17 mouse cellular contexts compared by ENCODE assay signal in genomic region chr2:121440834-121441605, GRCm38 (mm10). TPM values are rescaled to one million over a fixed set of nuclear protein-coding genes. Genes with fewer than 3 reads are reported as not detected.
A peak's percentile ranks its signal among the peaks of the same experiment; 100 is the strongest.
DNase-seq lines count a peak whose midpoint lies in the region; ATAC-seq and TF ChIP-seq lines count a peak whose summit lies in the region.
"Had no signal": no experiment of that assay in that cellular context is flagged by ENCODE, and none has a peak within 500 bp of the region (broad histone marks: within the 10 kb centered on the region; RNA-seq: fewer than 3 reads in every experiment).

No protein-coding gene starts in this region.

- H3K9me3 ChIP-seq in liver, embryonic 13.5 days (replicated peaks) = no peaks in the 10 kb centered on the region
- no peaks in the 10 kb centered on the region for H3K9me3 ChIP-seq in liver, embryonic 12.5 days (replicated peaks)
- no peaks in the 10 kb centered on the region for H3K9me3 ChIP-seq in embryonic facial prominence, embryonic 13.5 days
- H3K9me3 ChIP-seq in liver, postnatal 0 days (ENCODE audit: low read length) = no peaks in the 10 kb centered on the region
- H3K9me3 ChIP-seq: hindbrain, embryonic 10.5 days had no signal

- H3K27ac ChIP-seq in kidney, adult 2 months (ENCODE audit: insufficient read depth, low read depth, low read length) = no peak overlapping the region
- H3K27ac ChIP-seq in liver, embryonic 13.5 days = no peak overlapping the region
- no peak overlapping the region for H3K27ac ChIP-seq in liver, embryonic 12.5 days
- H3K27ac ChIP-seq in embryonic facial prominence, embryonic 13.5 days = no peak overlapping the region
- H3K27ac ChIP-seq in liver, postnatal 0 days (ENCODE audit: low read depth) = no peak overlapping the region
- H3K27ac ChIP-seq: heart, adult 2 months; hindbrain, embryonic 14.5 days had no signal

- peak; percentile 15 for DNase-seq in kidney, adult 2 months
- no peak for DNase-seq in kidney, postnatal 36 days
- no peak for DNase-seq in liver, embryonic 13.5 days
- no peak for DNase-seq in liver, postnatal 0 days
- DNase-seq: adrenal gland, adult 2 months; adrenal gland, postnatal 25 days; cerebellum, adult 18-20 months; cerebellum, adult 9-11 months; gastrocnemius, postnatal 10 days; heart, postnatal 14 days had no signal

- H3K36me3 ChIP-seq in kidney, adult 2 months (ENCODE audit: control insufficient read depth, insufficient read depth, low read length) = peaks cover 6% of the 10 kb centered on the region
- H3K36me3 ChIP-seq in liver, embryonic 13.5 days = peaks cover 25% of the 10 kb centered on the region
- H3K36me3 ChIP-seq in liver, embryonic 12.5 days = peaks cover 38% of the 10 kb centered on the region
- H3K36me3 ChIP-seq in embryonic facial prominence, embryonic 13.5 days = peaks cover 36% of the 10 kb centered on the region
- H3K36me3 ChIP-seq in liver, postnatal 0 days (replicated peaks; ENCODE audit: insufficient read depth, low read length) = peaks cover 23% of the 10 kb centered on the region

- H3K4me1 ChIP-seq in kidney, adult 2 months (ENCODE audit: control insufficient read depth, insufficient read depth, low read length) = peaks cover 24% of the 10 kb centered on the region
- H3K4me1 ChIP-seq in liver, embryonic 13.5 days (replicated peaks) = peaks cover 25% of the 10 kb centered on the region
- H3K4me1 ChIP-seq in liver, embryonic 12.5 days = peaks cover 19% of the 10 kb centered on the region
- peaks cover 17% of the 10 kb centered on the region for H3K4me1 ChIP-seq in embryonic facial prominence, embryonic 13.5 days
- peaks cover 25% of the 10 kb centered on the region for H3K4me1 ChIP-seq in liver, postnatal 0 days (ENCODE audit: insufficient read depth)

- no peak for TF ChIP-seq CTCF in kidney, adult 2 months (conservative IDR thresholded peaks at IDR 0.05; ENCODE audit: insufficient read depth, insufficient read length, low read depth, low read length)
- no peak for TF ChIP-seq CTCF in liver, postnatal 0 days (IDR thresholded peaks at IDR 0.05; ENCODE audit: low read depth)

- no peaks in the 10 kb centered on the region for H3K27me3 ChIP-seq in kidney, adult 2 months (replicated peaks; ENCODE audit: control insufficient read depth, insufficient read depth, low read length)
- peaks cover 19% of the 10 kb centered on the region for H3K27me3 ChIP-seq in liver, embryonic 13.5 days
- H3K27me3 ChIP-seq in liver, embryonic 12.5 days (replicated peaks) = peaks cover 37% of the 10 kb centered on the region
- H3K27me3 ChIP-seq in embryonic facial prominence, embryonic 13.5 days = peaks cover 16% of the 10 kb centered on the region
- H3K27me3 ChIP-seq in liver, postnatal 0 days (ENCODE audit: insufficient read depth, low read length) = no peaks in the 10 kb centered on the region

- no peak for TF ChIP-seq POLR2A in kidney, adult 2 months (IDR thresholded peaks at IDR 0.05; ENCODE audit: low read depth, low read length)

- TF ChIP-seq EP300 in liver, postnatal 0 days (IDR thresholded peaks at IDR 0.05; ENCODE audit: low read depth) = no peak

- ATAC-seq in liver, embryonic 13.5 days (ENCODE audit: low read depth) = no peak
- ATAC-seq in liver, embryonic 12.5 days = no peak
- ATAC-seq in embryonic facial prominence, embryonic 13.5 days (ENCODE audit: insufficient number of reproducible peaks, insufficient read depth, low FRiP score, low TSS enrichment, low read depth) = no peak
- no peak for ATAC-seq in liver, postnatal 0 days
- ATAC-seq in inflammation-experienced regulatory T-cells, adult 6 months = no peak
- ATAC-seq: forebrain, embryonic 16.5 days had no signal

- H3K4me2 ChIP-seq in liver, embryonic 13.5 days = 0 out of 2 replicates have a peak overlapping the region, but pooled peaks have one; percentile 86
- no peak overlapping the region for H3K4me2 ChIP-seq in liver, embryonic 12.5 days
- peak overlapping the region; percentile 93 for H3K4me2 ChIP-seq in embryonic facial prominence, embryonic 13.5 days
- H3K4me2 ChIP-seq in liver, postnatal 0 days (ENCODE audit: low read depth, low read length) = 0 out of 2 replicates have a peak overlapping the region, but pooled peaks have one; percentile 98

- H3K9ac ChIP-seq in liver, embryonic 13.5 days = no peak overlapping the region
- H3K9ac ChIP-seq in liver, embryonic 12.5 days = no peak overlapping the region
- H3K9ac ChIP-seq in embryonic facial prominence, embryonic 13.5 days = no peak overlapping the region
- H3K9ac ChIP-seq in liver, postnatal 0 days (replicated peaks) = no peak overlapping the region
- H3K9ac ChIP-seq: hindbrain, embryonic 14.5 days had no signal

- WGBS in kidney, adult 2 months = 57% methylated on average over 5 of the region's 5 CpGs
- WGBS in liver, embryonic 13.5 days (ENCODE audit: insufficient replicate concordance) = 45% methylated on average over 5 of the region's 5 CpGs
- 48% methylated on average over 5 of the region's 5 CpGs for WGBS in liver, embryonic 12.5 days (ENCODE audit: insufficient replicate concordance)
- WGBS in embryonic facial prominence, embryonic 13.5 days = 51% methylated on average over 5 of the region's 5 CpGs
- WGBS in liver, postnatal 0 days (ENCODE audit: insufficient replicate concordance) = 53% methylated on average over 5 of the region's 5 CpGs

- H3K4me3 ChIP-seq in kidney, adult 2 months (ENCODE audit: insufficient read depth, low read depth, low read length) = no peak overlapping the region
- H3K4me3 ChIP-seq in liver, embryonic 13.5 days (replicated peaks) = no peak overlapping the region
- H3K4me3 ChIP-seq in liver, embryonic 12.5 days = no peak overlapping the region
- no peak overlapping the region for H3K4me3 ChIP-seq in embryonic facial prominence, embryonic 13.5 days
- H3K4me3 ChIP-seq in liver, postnatal 0 days (ENCODE audit: low read depth, low read length) = no peak overlapping the region

RNA-seq across cellular contexts. Expression of gene Ell3, which starts 3.1 kb away (rescaled TPM):
- 17.2 and 17.8 TPM in 2 replicates for polyA plus RNA-seq in kidney, adult 2 months (2012; rRNA removed)
- polyA plus RNA-seq in liver, embryonic 13.5 days (2015; fragmentation: Nextera tagmentation; extraction: Ambion mirVana) = 1.6 and 2.0 TPM in 2 replicates
- polyA plus RNA-seq in liver, embryonic 12.5 days (2016; fragmentation: Nextera tagmentation; extraction: Ambion mirVana) = 1.4 and 1.6 TPM in 2 replicates
- polyA plus RNA-seq in embryonic facial prominence, embryonic 13.5 days (2015; fragmentation: Nextera tagmentation; extraction: Ambion mirVana) = 12.2 and 22.4 TPM in 2 replicates
- 1.9 and 2.1 TPM in 2 replicates for polyA plus RNA-seq in liver, postnatal 0 days (2015; fragmentation: Nextera tagmentation; extraction: Ambion mirVana)
- 1 to 10 TPM in 1 of 3 experiments, under 1 TPM in 2; 0.63 to 1.8 (median 0.65) TPM for polyA plus RNA-seq in inflammation-experienced regulatory T-cells, adult 6 months (2017; shearing (Covaris generic))

RNA-seq across cellular contexts. Expression of gene Serf2, which starts 8.0 kb away (rescaled TPM):
- 392 and 400 TPM in 2 replicates for polyA plus RNA-seq in kidney, adult 2 months (2012; rRNA removed)
- 269 and 300 TPM in 2 replicates for polyA plus RNA-seq in liver, embryonic 13.5 days (2015; fragmentation: Nextera tagmentation; extraction: Ambion mirVana)
- 321 and 334 TPM in 2 replicates for polyA plus RNA-seq in liver, embryonic 12.5 days (2016; fragmentation: Nextera tagmentation; extraction: Ambion mirVana)
- polyA plus RNA-seq in embryonic facial prominence, embryonic 13.5 days (2015; fragmentation: Nextera tagmentation; extraction: Ambion mirVana) = 552 and 638 TPM in 2 replicates
- polyA plus RNA-seq in liver, postnatal 0 days (2015; fragmentation: Nextera tagmentation; extraction: Ambion mirVana) = 264 and 266 TPM in 2 replicates
- polyA plus RNA-seq in inflammation-experienced regulatory T-cells, adult 6 months (2017; shearing (Covaris generic)) = 1,000 to 10,000 TPM in 1 of 3 experiments, 100 to 1,000 TPM in 2; 695 to 1,210 (median 882) TPM

RNA-seq across cellular contexts. Expression of gene Hypk, which starts 12.1 kb away (rescaled TPM):
- polyA plus RNA-seq in kidney, adult 2 months (2012; rRNA removed) = 6.4 and 6.5 TPM in 2 replicates
- polyA plus RNA-seq in liver, embryonic 13.5 days (2015; fragmentation: Nextera tagmentation; extraction: Ambion mirVana) = 111 and 119 TPM in 2 replicates
- 111 and 127 TPM in 2 replicates for polyA plus RNA-seq in liver, embryonic 12.5 days (2016; fragmentation: Nextera tagmentation; extraction: Ambion mirVana)
- polyA plus RNA-seq in embryonic facial prominence, embryonic 13.5 days (2015; fragmentation: Nextera tagmentation; extraction: Ambion mirVana) = 129 and 139 TPM in 2 replicates
- 54.3 and 56.0 TPM in 2 replicates for polyA plus RNA-seq in liver, postnatal 0 days (2015; fragmentation: Nextera tagmentation; extraction: Ambion mirVana)
- 100 to 1,000 TPM; 130 to 261 (median 152) TPM for polyA plus RNA-seq in inflammation-experienced regulatory T-cells, adult 6 months (2017; shearing (Covaris generic))

RNA-seq across cellular contexts. Expression of gene Serinc4, which starts 15.6 kb away (rescaled TPM):
- 0.44 and 0.54 TPM in 2 replicates for polyA plus RNA-seq in kidney, adult 2 months (2012; rRNA removed)
- polyA plus RNA-seq in liver, embryonic 13.5 days (2015; fragmentation: Nextera tagmentation; extraction: Ambion mirVana) = 0.07 and 0.08 TPM in 2 replicates
- 0.13 TPM in 1 of 2 replicates, not detected in the other for polyA plus RNA-seq in liver, embryonic 12.5 days (2016; fragmentation: Nextera tagmentation; extraction: Ambion mirVana)
- polyA plus RNA-seq in embryonic facial prominence, embryonic 13.5 days (2015; fragmentation: Nextera tagmentation; extraction: Ambion mirVana) = 0.55 and 0.65 TPM in 2 replicates
- polyA plus RNA-seq in liver, postnatal 0 days (2015; fragmentation: Nextera tagmentation; extraction: Ambion mirVana) = not detected in 2 replicates
- under 1 TPM in 1 of 3 experiments, not detected in 2; 0.62 TPM for polyA plus RNA-seq in inflammation-experienced regulatory T-cells, adult 6 months (2017; shearing (Covaris generic))

RNA-seq across cellular contexts. Expression of gene Catsper2, which starts 27.4 kb away (rescaled TPM):
- 1.0 and 1.7 TPM in 2 replicates for polyA plus RNA-seq in kidney, adult 2 months (2012; rRNA removed)
- 0.52 and 0.76 TPM in 2 replicates for polyA plus RNA-seq in liver, embryonic 13.5 days (2015; fragmentation: Nextera tagmentation; extraction: Ambion mirVana)
- 0.84 and 1.0 TPM in 2 replicates for polyA plus RNA-seq in liver, embryonic 12.5 days (2016; fragmentation: Nextera tagmentation; extraction: Ambion mirVana)
- polyA plus RNA-seq in embryonic facial prominence, embryonic 13.5 days (2015; fragmentation: Nextera tagmentation; extraction: Ambion mirVana) = 3.3 and 3.8 TPM in 2 replicates
- polyA plus RNA-seq in liver, postnatal 0 days (2015; fragmentation: Nextera tagmentation; extraction: Ambion mirVana) = 1.5 TPM in 2 replicates
- 1 to 10 TPM; 2.4 to 6.2 (median 3.1) TPM for polyA plus RNA-seq in inflammation-experienced regulatory T-cells, adult 6 months (2017; shearing (Covaris generic))
